In genomic region chr2:165262274-165262990, GRCm38 (mm10) we compare ENCODE assay signal across 22 mouse cellular contexts. TPM values are rescaled to one million over a fixed set of nuclear protein-coding genes. Genes with fewer than 3 reads are reported as not detected.
"Had no signal": no experiment of that assay in that cellular context is flagged by ENCODE, and none has a peak within 500 bp of the region (broad histone marks: within the 10 kb centered on the region; RNA-seq: fewer than 3 reads in every experiment).

No protein-coding gene starts in this region.

- DNase-seq: kidney, adult 11 months; kidney, adult 9 months; kidney, postnatal 14 days; kidney, postnatal 4 days; left cerebral cortex, postnatal 4 days; liver, postnatal 0 days; lung, embryonic 14.5 days; right cerebral cortex, postnatal 14 days; right cerebral cortex, postnatal 4 days; thymus, adult 2 months; thymus, postnatal 14 days; thymus, postnatal 4 days had no signal

- H3K9me3 ChIP-seq: limb, embryonic 12.5 days; limb, embryonic 15.5 days; megakaryocyte, embryonic 14.5 days; midbrain, embryonic 12.5 days had no signal

- H3K4me2 ChIP-seq: limb, embryonic 12.5 days; limb, embryonic 15.5 days; liver, embryonic 11.5 days; lung, embryonic 14.5 days; midbrain, embryonic 12.5 days had no signal

- H3K36me3 ChIP-seq: limb, embryonic 12.5 days; limb, embryonic 15.5 days; midbrain, embryonic 12.5 days had no signal

- H3K9ac ChIP-seq: limb, embryonic 12.5 days; limb, embryonic 15.5 days; liver, embryonic 14.5 days; liver, postnatal 0 days; lung, embryonic 14.5 days; midbrain, embryonic 12.5 days had no signal

- H3K27ac ChIP-seq: limb, embryonic 12.5 days; limb, embryonic 15.5 days; liver, embryonic 14.5 days; macrophage; midbrain, embryonic 12.5 days; stomach, postnatal 0 days had no signal

- H3K4me3 ChIP-seq: limb, embryonic 12.5 days; limb, embryonic 15.5 days; megakaryocyte, embryonic 14.5 days; midbrain, embryonic 12.5 days had no signal

- ATAC-seq: liver, postnatal 0 days; lung, postnatal 0 days; midbrain, embryonic 16.5 days had no signal

- H3K4me1 ChIP-seq: limb, embryonic 15.5 days had no signal

RNA-seq across cellular contexts. Expression of gene Cdh22, which starts 27.8 kb away (rescaled TPM):
- polyA plus RNA-seq: liver, postnatal 0 days; macrophage had no signal
